Mouse (Mus musculus): ENCODE results near the gene Ywhah.

DNA sequence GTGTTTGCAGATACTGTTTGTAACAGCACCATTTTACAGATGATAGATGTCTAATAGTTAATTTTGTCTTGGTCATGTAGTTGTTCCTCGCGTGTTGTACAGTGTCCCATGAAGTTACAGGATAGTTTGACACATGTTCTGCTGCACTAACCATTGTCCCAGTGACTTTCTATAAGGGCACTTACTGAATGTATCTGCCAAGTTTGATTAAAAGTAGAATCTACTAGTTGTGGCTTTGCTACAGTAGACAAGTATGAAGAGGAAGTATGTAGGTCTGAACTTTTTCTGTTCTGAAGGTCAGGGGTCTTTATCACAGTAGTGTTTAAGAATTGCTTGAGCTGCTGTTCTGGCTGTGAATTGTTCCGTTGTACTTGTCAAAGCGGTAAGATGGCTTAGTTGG lies 4.7 kb downstream of the Ywhah start:
- TF ChIP-seq CTCF (IDR thresholded peaks at IDR 0.05; ENCODE audit: insufficient read depth, low read depth, low read length) = no peak
- no peak for TF ChIP-seq POLR2A (IDR thresholded peaks at IDR 0.05; ENCODE audit: insufficient read depth, low read depth, low read length)
